Mouse (Mus musculus) fibroblast of lung, adult 2 months (primary cell): ENCODE measurements around the gene Ces1e.

Experiments used
- DNase-seq: peaks from one replicate; pipeline ENCODE4 v3.0.0-alpha.2; 2011; ENCODE audit warnings: low read depth

Ces1e gene

GRCm38 (mm10) chr8:93176593-93176992, 52.8 kb downstream of the Ces1e start:
- no peak for DNase-seq

GRCm38 (mm10) chr8:93174554-93174953, 54.9 kb downstream of the Ces1e start:
- no peak for DNase-seq

GRCm38 (mm10) chr8:93171846-93172590, 57.4 kb downstream of the Ces1e start:
- DNase-seq = no peak

- no peak for DNase-seq
Measured at GRCm38 (mm10) chr8:93163363-93163762, 66.1 kb downstream of the Ces1e start.

GRCm38 (mm10) chr8:93151401-93151800, 78.0 kb downstream of the Ces1e start:
- no peak for DNase-seq
